Mouse (Mus musculus) liver, embryonic 13.5 days (tissue): ENCODE data around the gene Nrip1. TPM values are rescaled to one million over a fixed set of nuclear protein-coding genes. Genes with fewer than 3 reads are reported as not detected.

Experiments used
- ATAC-seq: fragments of 200-750 bp; cut with Nextera tagmentation; 2 replicates; pipeline ENCODE4 v1.8.0; 2017; ENCODE audit warnings: low read depth, mild to moderate bottlenecking, moderate number of reproducible peaks, moderate library complexity
- DNase-seq: peaks from one replicate; pipeline ENCODE4 v3.0.0; 2022
- H3K27ac ChIP-seq: fragments of 300-500 bp; sonication (generic); 2 replicates; pipeline ENCODE4 v1.5.1; 2015; ENCODE audit warnings: moderate library complexity, mild to moderate bottlenecking, inconsistent platforms
- H3K27me3 ChIP-seq: fragments of 300-500 bp; sonication (generic); 2 replicates; pipeline ENCODE4 v1.6.1; 2015; ENCODE audit warnings: mild to moderate bottlenecking, inconsistent platforms
- H3K36me3 ChIP-seq: fragments of 300-500 bp; sonication (generic); 2 replicates; pipeline ENCODE4 v1.6.1; 2015; ENCODE audit warnings: mild to moderate bottlenecking, inconsistent platforms
- H3K4me1 ChIP-seq: fragments of 300-500 bp; sonication (generic); replicated peaks from 2 replicates; pipeline ENCODE4 v1.6.1; 2015; ENCODE audit warnings: inconsistent platforms
- H3K4me2 ChIP-seq: fragments of 300-500 bp; sonication (generic); 2 replicates; pipeline ENCODE4 v1.6.1; 2015; ENCODE audit warnings: inconsistent platforms, mild to moderate bottlenecking, moderate library complexity
- H3K4me3 ChIP-seq: fragments of 300-500 bp; sonication (generic); replicated peaks from 2 replicates; pipeline ENCODE4 v1.5.1; 2015; ENCODE audit warnings: mild to moderate bottlenecking, inconsistent platforms
- H3K9ac ChIP-seq: fragments of 300-500 bp; sonication (generic); 2 replicates; pipeline ENCODE4 v1.6.1; 2015; ENCODE audit warnings: mild to moderate bottlenecking, inconsistent platforms
- H3K9me3 ChIP-seq: fragments of 300-500 bp; sonication (generic); replicated peaks from 2 replicates; pipeline ENCODE4 v1.6.1; 2016; ENCODE audit warnings: inconsistent platforms
- WGBS: fragments of 180-500 bp; shearing (Covaris S2); methylation state at CpG from one replicate; pipeline ENCODE4 v1.1.7; 2015; ENCODE audit not compliant: insufficient replicate concordance; 5-methylcytosine and 5-hydroxymethylcytosine counted together
- polyA plus RNA-seq: library from polyadenylated mRNA; unstranded; fragments of >200 nt; fragmentation: Nextera tagmentation; extraction: Ambion mirVana; gene quantifications from 2 replicates; pipeline ENCODE4 v1.2.1, GENCODE M21; 2015

The Nrip1 gene
- polyA plus RNA-seq, 1 experiment from 2014 or later, result 20.4 TPM

- Histone ChIP-seq H3K9ac (no peak overlapping the region), H3K9me3 (no peaks in the 10 kb centered on the region), H3K27ac (no peak overlapping the region), H3K27me3 (no peaks in the 10 kb centered on the region), H3K36me3 (peaks cover 13% of the 10 kb centered on the region), H3K4me2 (no peak overlapping the region), H3K4me3 (no peak overlapping the region), H3K4me1 (peaks cover 75% of the 10 kb centered on the region)
- DNase-seq, result no peak
- ATAC-seq, result no peak
- WGBS, result 92% methylated on average over 6 of the region's 6 CpGs
Measured at GRCm38 (mm10) chr16:76360441-76360840, 13.2 kb downstream of the Nrip1 start.

- H3K4me2 ChIP-seq, result no peak overlapping the region
- no peaks in the 10 kb centered on the region for H3K9me3 ChIP-seq
- H3K36me3 ChIP-seq, result peaks cover 13% of the 10 kb centered on the region
- ATAC-seq, result no peak
- H3K9ac ChIP-seq, result no peak overlapping the region
- no peak overlapping the region for H3K4me3 ChIP-seq
- no peaks in the 10 kb centered on the region for H3K27me3 ChIP-seq
- H3K4me1 ChIP-seq, result peaks cover 75% of the 10 kb centered on the region
- H3K27ac ChIP-seq, result no peak overlapping the region
- 79% methylated on average over 4 of the region's 4 CpGs for WGBS
- no peak for DNase-seq
Measured at GRCm38 (mm10) chr16:76358757-76359156, 14.9 kb downstream of the Nrip1 start.

GRCm38 (mm10) chr16:76358128-76358748, 15.4 kb downstream of the Nrip1 start:
- Histone ChIP-seq H3K27me3 (no peaks in the 10 kb centered on the region), H3K4me2 (no peak overlapping the region), H3K4me1 (peaks cover 75% of the 10 kb centered on the region), H3K9ac (no peak overlapping the region), H3K4me3 (no peak overlapping the region), H3K9me3 (no peaks in the 10 kb centered on the region), H3K27ac (no peak overlapping the region), H3K36me3 (peaks cover 13% of the 10 kb centered on the region)
- WGBS, result 83% methylated on average over 18 of the region's 18 CpGs
- ATAC-seq, result no peak
- DNase-seq, result no peak

- Histone ChIP-seq H3K9me3 (no peaks in the 10 kb centered on the region), H3K4me3 (no peak overlapping the region), H3K4me2 (no peak overlapping the region), H3K36me3 (peaks cover 17% of the 10 kb centered on the region), H3K27me3 (no peaks in the 10 kb centered on the region), H3K27ac (no peak overlapping the region), H3K9ac (no peak overlapping the region), H3K4me1 (peaks cover 72% of the 10 kb centered on the region)
- WGBS, result 89% methylated on average over 12 of the region's 12 CpGs
- DNase-seq (no peak), ATAC-seq (no peak)
Measured at GRCm38 (mm10) chr16:76357155-76357554, 16.5 kb downstream of the Nrip1 start.

- H3K4me2 ChIP-seq, result no peak overlapping the region
- ATAC-seq (no peak), DNase-seq (no peak)
- peaks cover 64% of the 10 kb centered on the region for H3K4me1 ChIP-seq
- 88% methylated on average over 14 of the region's 14 CpGs for WGBS
- H3K27me3 ChIP-seq, result no peaks in the 10 kb centered on the region
- no peaks in the 10 kb centered on the region for H3K9me3 ChIP-seq
- H3K9ac ChIP-seq, result no peak overlapping the region
- H3K27ac ChIP-seq, result peak overlapping the region; percentile 41; the same call in 1 of the 2 replicates
- peaks cover 17% of the 10 kb centered on the region for H3K36me3 ChIP-seq
- H3K4me3 ChIP-seq, result no peak overlapping the region
Measured at GRCm38 (mm10) chr16:76355947-76356550, 17.6 kb downstream of the Nrip1 start.

- H3K4me1 ChIP-seq, result peaks cover 58% of the 10 kb centered on the region
- H3K9ac ChIP-seq, result no peak overlapping the region
- peak overlapping the region; percentile 56 for H3K27ac ChIP-seq
- DNase-seq (no peak), ATAC-seq (no peak)
- 71% methylated on average over 5 of the region's 5 CpGs for WGBS
- H3K36me3 ChIP-seq, result peaks cover 25% of the 10 kb centered on the region
- H3K4me2 ChIP-seq, result peak overlapping the region; percentile 28
- H3K4me3 ChIP-seq, result no peak overlapping the region
- no peaks in the 10 kb centered on the region for H3K27me3 ChIP-seq
- no peaks in the 10 kb centered on the region for H3K9me3 ChIP-seq
Measured at GRCm38 (mm10) chr16:76355267-76355666, 18.4 kb downstream of the Nrip1 start.

- H3K4me3 ChIP-seq, result no peak overlapping the region
- no peak overlapping the region for H3K9ac ChIP-seq
Measured at GRCm38 (mm10) chr16:76354841-76355240, 18.8 kb downstream of the Nrip1 start.

GRCm38 (mm10) chr16:76354289-76354688, 19.3 kb downstream of the Nrip1 start:
- H3K27ac ChIP-seq, result no peak overlapping the region
- no peak for ATAC-seq
- H3K4me1 ChIP-seq, result peaks cover 54% of the 10 kb centered on the region
- H3K27me3 ChIP-seq, result no peaks in the 10 kb centered on the region
- no peak overlapping the region for H3K4me2 ChIP-seq
- H3K4me3 ChIP-seq, result no peak overlapping the region
- H3K36me3 ChIP-seq, result peaks cover 32% of the 10 kb centered on the region
- WGBS, result 65% methylated on average over 7 of the region's 7 CpGs
- H3K9ac ChIP-seq, result no peak overlapping the region
- no peak for DNase-seq
- no peaks in the 10 kb centered on the region for H3K9me3 ChIP-seq

More at GRCm38 (mm10) chr16:76354841-76355240, 18.8 kb downstream of the Nrip1 start:
- 21% methylated on average over 3 of the region's 3 CpGs for WGBS
- DNase-seq, result peak; percentile 70
- Histone ChIP-seq H3K4me1 (peaks cover 54% of the 10 kb centered on the region), H3K4me2 (peak overlapping the region; percentile 28), H3K9me3 (no peaks in the 10 kb centered on the region), H3K36me3 (peaks cover 27% of the 10 kb centered on the region), H3K27me3 (no peaks in the 10 kb centered on the region), H3K27ac (peak overlapping the region; percentile 56; the same call in 1 of the 2 replicates)
- ATAC-seq, result peak; percentile 96

- 86% methylated on average over 8 of the region's 8 CpGs for WGBS
- no peak overlapping the region for H3K9ac ChIP-seq
- H3K4me1 ChIP-seq, result peaks cover 49% of the 10 kb centered on the region
- no peak overlapping the region for H3K4me3 ChIP-seq
- H3K9me3 ChIP-seq, result no peaks in the 10 kb centered on the region
- no peak overlapping the region for H3K27ac ChIP-seq
- no peaks in the 10 kb centered on the region for H3K27me3 ChIP-seq
- H3K4me2 ChIP-seq, result no peak overlapping the region
- ATAC-seq (no peak), DNase-seq (no peak)
- H3K36me3 ChIP-seq, result peaks cover 62% of the 10 kb centered on the region
Measured at GRCm38 (mm10) chr16:76350922-76351321, 22.7 kb downstream of the Nrip1 start.

- H3K9ac ChIP-seq, result no peak overlapping the region
- no peak overlapping the region for H3K27ac ChIP-seq
- ATAC-seq (no peak), DNase-seq (no peak)
- no peaks in the 10 kb centered on the region for H3K9me3 ChIP-seq
- no peaks in the 10 kb centered on the region for H3K27me3 ChIP-seq
- no peak overlapping the region for H3K4me3 ChIP-seq
- peaks cover 78% of the 10 kb centered on the region for H3K36me3 ChIP-seq
- peaks cover 48% of the 10 kb centered on the region for H3K4me1 ChIP-seq
- no peak overlapping the region for H3K4me2 ChIP-seq
- WGBS, result 87% methylated on average over 11 of the region's 11 CpGs
Measured at GRCm38 (mm10) chr16:76349053-76349452, 24.6 kb downstream of the Nrip1 start.

GRCm38 (mm10) chr16:76347719-76348421, 25.8 kb downstream of the Nrip1 start:
- Histone ChIP-seq H3K9ac (no peak overlapping the region), H3K4me1 (peaks cover 49% of the 10 kb centered on the region), H3K36me3 (peaks cover 84% of the 10 kb centered on the region), H3K27me3 (no peaks in the 10 kb centered on the region), H3K9me3 (no peaks in the 10 kb centered on the region), H3K4me2 (no peak overlapping the region), H3K4me3 (no peak overlapping the region), H3K27ac (peak overlapping the region; percentile 2; the same call in 1 of the 2 replicates)
- 88% methylated on average over 13 of the region's 13 CpGs for WGBS
- no peak for DNase-seq
- ATAC-seq, result no peak
